Mouse (Mus musculus) embryonic facial prominence, embryonic 11.5 days (tissue): Measurements from ENCODE around the gene Zdhhc14. TPM values are rescaled to one million over a fixed set of nuclear protein-coding genes. Genes with fewer than 3 reads are reported as not detected.

Source experiments
- ATAC-seq: fragments of 200-750 bp; cut with Nextera tagmentation; replicated peaks from 2 replicates; pipeline ENCODE4 v1.8.0; 2017; ENCODE audit warnings: low read depth; ENCODE audit not compliant: insufficient number of reproducible peaks, low FRiP score, low TSS enrichment
- DNase-seq: peaks from one replicate; pipeline ENCODE4 v3.0.0-alpha.2; 2015; ENCODE audit warnings: low spot score
- H3K27ac ChIP-seq: fragments of 300-500 bp; sonication (generic); replicated peaks from 2 replicates; pipeline ENCODE4 v1.5.1; 2014; ENCODE audit warnings: mild to moderate bottlenecking, low read depth, low read length, control low read depth
- H3K27me3 ChIP-seq: fragments of 300-500 bp; sonication (generic); 2 replicates; pipeline ENCODE4 v1.6.1; 2014; ENCODE audit warnings: mild to moderate bottlenecking, low read length, moderate library complexity, mixed read lengths; ENCODE audit not compliant: control insufficient read depth, insufficient read depth
- H3K36me3 ChIP-seq: fragments of 300-500 bp; sonication (generic); replicated peaks from 2 replicates; pipeline ENCODE4 v1.6.1; 2014; ENCODE audit warnings: low read depth, mild to moderate bottlenecking, low read length, moderate library complexity, mixed read lengths; ENCODE audit not compliant: control insufficient read depth, insufficient read depth
- H3K4me1 ChIP-seq: fragments of 300-500 bp; sonication (generic); 2 replicates; pipeline ENCODE4 v1.6.1; 2014; ENCODE audit warnings: low read length, mixed read lengths; ENCODE audit not compliant: control insufficient read depth, insufficient read depth
- H3K4me2 ChIP-seq: fragments of 300-500 bp; sonication (generic); 2 replicates; pipeline ENCODE4 v1.6.1; 2014; ENCODE audit warnings: low read depth, mild to moderate bottlenecking, control low read depth, low read length, moderate library complexity
- H3K4me3 ChIP-seq: fragments of 300-500 bp; sonication (generic); 2 replicates; pipeline ENCODE4 v1.5.1; 2014; ENCODE audit warnings: low read depth, low read length, control low read depth
- H3K9ac ChIP-seq: fragments of 300-500 bp; sonication (generic); replicated peaks from 2 replicates; pipeline ENCODE4 v1.6.1; 2014; ENCODE audit warnings: mild to moderate bottlenecking, control low read depth, low read length
- H3K9me3 ChIP-seq: fragments of 300-500 bp; sonication (generic); replicated peaks from 2 replicates; pipeline ENCODE4 v1.6.1; 2016; ENCODE audit warnings: mild to moderate bottlenecking, low read length, inconsistent platforms, mixed read lengths; ENCODE audit not compliant: control insufficient read depth
- whole genome bisulfite sequencing: fragments of 180-500 bp; shearing (Covaris S2); extraction: QIAGEN DNeasy Blood & Tissue Kit; methylation state at CpG from one replicate; pipeline ENCODE4 v1.1.7; 2014; 5-methylcytosine and 5-hydroxymethylcytosine counted together
- polyA plus RNA-seq: library from polyadenylated mRNA; unstranded; fragments of >200 nt; fragmentation: Nextera tagmentation; extraction: Ambion mirVana; gene quantifications from 2 replicates; pipeline ENCODE4 v1.2.1, GENCODE M21; 2014

The Zdhhc14 gene
- polyA plus RNA-seq, 1 experiment from 2014 or later: 2.0 TPM

DNA sequence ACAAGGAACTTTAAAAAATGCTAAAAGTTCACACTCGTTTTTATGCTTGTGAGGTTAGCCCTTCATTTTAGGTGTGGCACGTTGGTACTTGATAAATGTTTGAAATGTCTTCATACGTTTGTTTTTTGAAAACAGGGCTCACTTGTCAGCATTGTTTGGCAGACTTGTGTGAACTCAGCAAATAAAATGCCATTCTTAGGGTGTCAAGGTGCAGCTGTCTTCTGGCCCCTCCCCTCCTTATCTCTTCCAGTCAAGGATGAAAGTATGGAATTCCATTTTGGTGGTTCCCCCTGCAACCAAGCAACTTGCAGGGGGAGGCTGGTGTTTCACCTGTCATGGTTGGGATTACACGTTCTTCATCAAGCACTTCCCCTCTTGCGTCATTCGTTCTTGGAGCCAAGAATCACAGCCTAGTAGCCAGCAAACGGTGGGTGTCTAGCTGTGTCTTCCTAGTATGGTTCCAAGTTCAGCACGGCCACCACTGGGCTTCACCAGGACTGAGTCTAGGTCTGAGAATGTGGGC lies 108.2 kb downstream of the Zdhhc14 start:
- H3K4me2 ChIP-seq: no peak overlapping the region
- H3K27ac ChIP-seq: no peak overlapping the region
- DNase-seq (no peak), ATAC-seq (no peak)
- H3K9me3 ChIP-seq: no peaks in the 10 kb centered on the region
- H3K4me3 ChIP-seq: no peak overlapping the region
- H3K36me3 ChIP-seq: no peaks in the 10 kb centered on the region
- 81% methylated on average over 8 of the region's 8 CpGs for WGBS
- H3K27me3 ChIP-seq: no peaks in the 10 kb centered on the region
- no peaks in the 10 kb centered on the region for H3K4me1 ChIP-seq
- no peak overlapping the region for H3K9ac ChIP-seq

DNA sequence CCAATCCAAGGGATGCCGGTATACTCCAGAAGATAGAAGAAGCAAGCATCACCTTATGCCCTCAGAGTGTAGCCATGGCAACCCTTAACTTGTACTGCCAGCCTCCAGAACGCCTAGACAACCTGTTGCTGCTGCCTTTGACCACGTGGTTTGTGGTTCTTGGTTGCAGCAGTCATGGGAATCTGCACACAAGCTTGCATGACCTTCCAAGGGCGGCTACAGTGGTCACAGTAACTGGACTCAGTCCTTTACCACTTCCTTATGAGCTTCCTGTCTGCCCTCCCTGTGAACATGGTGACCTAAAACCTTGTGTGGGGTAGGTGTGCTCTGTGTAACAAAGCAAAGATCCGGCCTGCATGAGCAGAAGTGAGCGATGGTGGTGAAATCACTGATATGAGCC lies 109.6 kb downstream of the Zdhhc14 start:
- H3K9ac ChIP-seq: no peak overlapping the region
- no peaks in the 10 kb centered on the region for H3K27me3 ChIP-seq
- no peak overlapping the region for H3K4me3 ChIP-seq
- no peaks in the 10 kb centered on the region for H3K4me1 ChIP-seq
- H3K36me3 ChIP-seq: no peaks in the 10 kb centered on the region
- H3K9me3 ChIP-seq: no peaks in the 10 kb centered on the region
- WGBS: 85% methylated on average over 6 of the region's 6 CpGs
- ATAC-seq: no peak
- H3K4me2 ChIP-seq: no peak overlapping the region
- no peak for DNase-seq
- H3K27ac ChIP-seq: no peak overlapping the region

DNA sequence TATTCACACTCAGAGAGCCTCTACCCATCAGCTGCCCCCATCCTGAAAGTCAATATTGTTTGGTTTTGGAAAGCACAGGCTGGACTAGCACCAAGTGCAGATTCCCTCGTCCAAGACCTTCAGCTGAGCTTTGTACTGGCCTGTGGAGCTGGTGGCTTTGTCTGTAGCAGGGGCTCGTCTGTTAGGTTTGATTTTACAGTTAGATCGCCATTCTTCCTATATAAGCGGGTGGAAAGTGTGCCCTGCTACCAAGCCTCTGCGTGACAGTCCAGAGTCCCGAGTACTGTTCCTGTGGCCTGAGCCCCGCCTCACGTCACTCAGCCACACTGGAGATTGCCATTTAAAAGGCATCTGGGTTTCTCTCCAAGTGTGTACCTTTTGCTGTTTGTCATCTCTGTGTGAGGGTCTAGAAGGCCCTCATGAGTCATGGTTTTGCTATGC lies 113.8 kb downstream of the Zdhhc14 start:
- no peak overlapping the region for H3K4me3 ChIP-seq
- no peak overlapping the region for H3K27ac ChIP-seq
- H3K4me1 ChIP-seq: no peaks in the 10 kb centered on the region
- H3K9me3 ChIP-seq: no peaks in the 10 kb centered on the region
- no peak for DNase-seq
- no peak overlapping the region for H3K4me2 ChIP-seq
- 66% methylated on average over 8 of the region's 8 CpGs for WGBS
- H3K9ac ChIP-seq: no peak overlapping the region
- H3K27me3 ChIP-seq: no peaks in the 10 kb centered on the region
- H3K36me3 ChIP-seq: no peaks in the 10 kb centered on the region
- no peak for ATAC-seq

GRCm38 (mm10) chr17:5607352-5607751 lies 115.0 kb downstream of the Zdhhc14 start:
- 85% methylated on average over 7 of the region's 7 CpGs for WGBS
- Histone ChIP-seq H3K9me3 (no peaks in the 10 kb centered on the region), H3K4me1 (no peaks in the 10 kb centered on the region), H3K27ac (no peak overlapping the region), H3K4me2 (no peak overlapping the region), H3K36me3 (no peaks in the 10 kb centered on the region), H3K4me3 (no peak overlapping the region), H3K27me3 (no peaks in the 10 kb centered on the region), H3K9ac (no peak overlapping the region)
- DNase-seq: no peak
- no peak for ATAC-seq

- H3K27ac ChIP-seq: no peak overlapping the region
- no peaks in the 10 kb centered on the region for H3K4me1 ChIP-seq
- H3K9ac ChIP-seq: no peak overlapping the region
- H3K9me3 ChIP-seq: no peaks in the 10 kb centered on the region
- WGBS: 78% methylated on average over 4 of the region's 4 CpGs
- no peak overlapping the region for H3K4me3 ChIP-seq
- no peak for DNase-seq
- no peaks in the 10 kb centered on the region for H3K27me3 ChIP-seq
- no peak overlapping the region for H3K4me2 ChIP-seq
- ATAC-seq: no peak
- no peaks in the 10 kb centered on the region for H3K36me3 ChIP-seq
Observed at GRCm38 (mm10) chr17:5609875-5610552, 117.7 kb downstream of the Zdhhc14 start.

DNA sequence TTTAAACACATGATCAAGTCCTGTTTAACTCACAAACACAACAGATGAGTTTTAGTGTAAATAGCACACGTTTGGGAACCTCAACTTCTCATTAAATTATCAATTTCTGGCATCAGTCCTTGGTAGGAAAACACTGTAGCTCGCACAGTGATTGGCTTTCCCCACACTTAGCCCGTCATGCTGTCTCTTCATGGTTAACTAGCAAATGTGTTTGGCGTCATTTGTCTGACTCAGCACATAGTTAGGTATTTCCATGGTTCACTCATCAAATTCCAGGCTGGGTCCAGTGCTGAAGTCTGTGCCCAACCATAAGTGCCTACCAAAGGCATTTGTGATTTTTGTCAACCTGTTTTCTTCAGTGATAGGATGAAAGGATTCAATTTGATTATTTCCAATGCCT lies 119.9 kb downstream of the Zdhhc14 start:
- ATAC-seq (no peak), DNase-seq (no peak)
- Histone ChIP-seq H3K36me3 (no peaks in the 10 kb centered on the region), H3K4me2 (no peak overlapping the region), H3K27ac (no peak overlapping the region), H3K27me3 (no peaks in the 10 kb centered on the region), H3K4me1 (no peaks in the 10 kb centered on the region), H3K9me3 (no peaks in the 10 kb centered on the region), H3K9ac (no peak overlapping the region), H3K4me3 (no peak overlapping the region)
- WGBS: 78% methylated on average over 4 of the region's 4 CpGs

DNA sequence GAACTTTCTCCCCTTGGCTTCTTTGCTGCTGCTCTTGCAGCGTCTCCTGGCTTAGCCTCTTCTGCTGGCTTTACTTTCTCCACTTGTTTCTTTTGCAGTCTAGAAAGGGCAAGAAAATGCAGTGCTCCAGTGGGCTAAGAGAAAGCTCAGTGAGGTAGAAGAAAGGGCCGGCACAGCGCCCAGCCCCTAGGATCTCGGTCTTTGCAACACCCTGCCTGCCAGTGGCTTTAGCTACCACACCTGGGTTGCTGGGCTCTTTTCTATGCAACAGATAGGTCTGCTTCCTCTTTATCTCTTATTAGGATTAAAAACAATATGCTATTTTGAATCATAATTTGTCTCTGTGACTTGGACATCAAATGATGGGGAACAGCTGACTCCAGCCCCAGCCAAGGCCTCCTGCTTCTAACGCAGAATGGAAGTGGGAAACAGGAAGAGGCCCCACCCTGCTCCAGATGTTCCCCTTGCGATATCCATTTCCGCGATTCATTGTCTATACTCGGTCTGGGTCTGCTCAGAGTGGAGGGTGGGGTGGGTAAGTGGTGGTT lies 122.5 kb downstream of the Zdhhc14 start:
- H3K9me3 ChIP-seq: no peaks in the 10 kb centered on the region
- no peak overlapping the region for H3K27ac ChIP-seq
- H3K27me3 ChIP-seq: no peaks in the 10 kb centered on the region
- no peak overlapping the region for H3K4me3 ChIP-seq
- no peaks in the 10 kb centered on the region for H3K36me3 ChIP-seq
- no peak overlapping the region for H3K4me2 ChIP-seq
- DNase-seq: no peak
- no peak overlapping the region for H3K9ac ChIP-seq
- 68% methylated on average over 9 of the region's 9 CpGs for WGBS
- no peak; the same call in 1 of the 2 replicates for ATAC-seq
- H3K4me1 ChIP-seq: no peaks in the 10 kb centered on the region
